10 mouse cellular contexts compared by ENCODE assay signal in the genomic region with DNA sequence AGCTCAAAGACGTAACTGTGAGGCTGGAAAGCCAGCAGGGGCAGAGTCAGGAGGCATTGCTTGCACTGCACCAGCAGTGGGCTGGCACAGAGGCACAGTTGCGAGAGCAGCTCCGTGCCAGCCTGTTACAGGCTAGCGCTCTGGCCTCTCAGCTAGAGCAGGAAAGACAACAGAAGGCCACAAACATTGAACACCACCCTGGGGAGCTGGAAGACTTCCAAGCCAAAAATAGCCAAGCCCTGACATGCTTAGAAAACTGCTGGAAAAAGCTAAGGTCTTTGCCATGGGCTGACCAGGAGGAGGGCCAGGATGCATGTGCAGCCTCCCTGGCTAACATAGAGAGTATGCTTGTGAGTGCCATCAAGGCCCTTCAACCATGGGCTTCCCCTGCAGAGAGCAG. TPM values are rescaled to one million over a fixed set of nuclear protein-coding genes. Genes with fewer than 3 reads are reported as not detected.
DNase-seq lines count a peak whose midpoint lies in the region; ATAC-seq and TF ChIP-seq lines count a peak whose summit lies in the region.
"Had no signal": no experiment of that assay in that cellular context is flagged by ENCODE, and none has a peak within 500 bp of the region (broad histone marks: within the 10 kb centered on the region; RNA-seq: fewer than 3 reads in every experiment).

No protein-coding gene starts in this region.

- no peaks in the 10 kb centered on the region; the same call in 1 of the 2 replicates for H3K36me3 ChIP-seq in kidney, adult 2 months (ENCODE audit: control insufficient read depth, insufficient read depth, low read length)
- H3K36me3 ChIP-seq in kidney, embryonic 16.5 days (ENCODE audit: insufficient read depth, low read length) = peaks cover 71% of the 10 kb centered on the region
- H3K36me3 ChIP-seq in embryonic facial prominence, embryonic 14.5 days (ENCODE audit: control insufficient read depth, insufficient read depth, low read length) = peaks cover 92% of the 10 kb centered on the region
- H3K36me3 ChIP-seq in intestine, postnatal 0 days (ENCODE audit: control insufficient read depth, insufficient read depth) = peaks cover 85% of the 10 kb centered on the region

- H3K9me3 ChIP-seq in kidney, embryonic 16.5 days (ENCODE audit: low read length) = no peaks in the 10 kb centered on the region
- no peaks in the 10 kb centered on the region for H3K9me3 ChIP-seq in embryonic facial prominence, embryonic 14.5 days (ENCODE audit: control insufficient read depth, low read length)
- H3K9me3 ChIP-seq in intestine, postnatal 0 days (ENCODE audit: control insufficient read depth) = no peaks in the 10 kb centered on the region
- H3K9me3 ChIP-seq: embryonic facial prominence, embryonic 12.5 days; limb, embryonic 15.5 days had no signal

- DNase-seq in kidney, adult 2 months = peak; percentile 69
- DNase-seq in adrenal gland, adult (ENCODE audit: inconsistent age in 2 of 2, low spot score in 1 of 2) = peak; percentile 75 to 91
- peak; percentile 17 for DNase-seq in embryonic facial prominence, embryonic 14.5 days (ENCODE audit: low spot score)
- peak; percentile 55 to 74 for DNase-seq in heart, postnatal 14 days
- peak; percentile 29 to 69 for DNase-seq in left cerebral cortex, postnatal 14 days (ENCODE audit: low spot score in 2 of 2)
- DNase-seq in spleen, postnatal 36 days (ENCODE audit: low spot score in 2 of 2) = no peak

- H3K27me3 ChIP-seq in kidney, adult 2 months (replicated peaks; ENCODE audit: control insufficient read depth, insufficient read depth, low read length) = no peaks in the 10 kb centered on the region
- no peaks in the 10 kb centered on the region for H3K27me3 ChIP-seq in kidney, embryonic 16.5 days (ENCODE audit: insufficient read depth, low read length)
- H3K27me3 ChIP-seq in embryonic facial prominence, embryonic 14.5 days (replicated peaks; ENCODE audit: control insufficient read depth, insufficient read depth, low read length) = no peaks in the 10 kb centered on the region
- no peaks in the 10 kb centered on the region for H3K27me3 ChIP-seq in intestine, postnatal 0 days (replicated peaks; ENCODE audit: control insufficient read depth, insufficient read depth, low read length)
- H3K27me3 ChIP-seq: embryonic facial prominence, embryonic 12.5 days; limb, embryonic 15.5 days had no signal

- 13% methylated on average over 4 of the region's 4 CpGs for WGBS in kidney, adult 2 months
- WGBS in kidney, embryonic 16.5 days = 87% methylated on average over 4 of the region's 4 CpGs
- WGBS in embryonic facial prominence, embryonic 14.5 days = 91% methylated on average over 4 of the region's 4 CpGs
- 69% methylated on average over 4 of the region's 4 CpGs for WGBS in intestine, postnatal 0 days

- no peak for TF ChIP-seq POLR2A in kidney, adult 2 months (IDR thresholded peaks at IDR 0.05; ENCODE audit: low read depth, low read length)

- no peak overlapping the region for H3K4me3 ChIP-seq in kidney, adult 2 months (ENCODE audit: insufficient read depth, low read depth, low read length)
- no peak overlapping the region for H3K4me3 ChIP-seq in kidney, embryonic 16.5 days (ENCODE audit: low read length)
- H3K4me3 ChIP-seq in embryonic facial prominence, embryonic 14.5 days (ENCODE audit: low read depth, low read length) = no peak overlapping the region
- H3K4me3 ChIP-seq in intestine, postnatal 0 days (ENCODE audit: low read depth, low read length) = no peak overlapping the region
- H3K4me3 ChIP-seq: embryonic facial prominence, embryonic 12.5 days; limb, embryonic 15.5 days had no signal

- intact Hi-C loops in heart, postnatal 14 days (cut with DNase I) = no loop called here
- intact Hi-C loops in left cerebral cortex, postnatal 14 days (cut with DNase I) = no loop called here

- no peak overlapping the region for H3K9ac ChIP-seq in kidney, embryonic 16.5 days (replicated peaks; ENCODE audit: low read length)
- H3K9ac ChIP-seq in embryonic facial prominence, embryonic 14.5 days (ENCODE audit: low read depth, low read length) = no peak overlapping the region
- no peak overlapping the region for H3K9ac ChIP-seq in intestine, postnatal 0 days (ENCODE audit: low read depth, low read length)
- H3K9ac ChIP-seq: embryonic facial prominence, embryonic 12.5 days; limb, embryonic 15.5 days had no signal

- H3K27ac ChIP-seq in kidney, adult 2 months (ENCODE audit: insufficient read depth, low read depth, low read length) = no peak overlapping the region
- no peak overlapping the region for H3K27ac ChIP-seq in kidney, embryonic 16.5 days (ENCODE audit: low read length)
- no peak overlapping the region for H3K27ac ChIP-seq in embryonic facial prominence, embryonic 14.5 days (replicated peaks; ENCODE audit: low read depth, low read length)
- no peak overlapping the region for H3K27ac ChIP-seq in intestine, postnatal 0 days (ENCODE audit: low read depth, low read length)
- H3K27ac ChIP-seq: embryonic facial prominence, embryonic 12.5 days; limb, embryonic 15.5 days had no signal

- no peak for ATAC-seq in kidney, embryonic 16.5 days (ENCODE audit: low FRiP score, low TSS enrichment)
- peak; percentile 53 for ATAC-seq in embryonic facial prominence, embryonic 14.5 days (ENCODE audit: low read depth)
- no peak for ATAC-seq in intestine, postnatal 0 days

- H3K4me2 ChIP-seq in kidney, embryonic 16.5 days (replicated peaks; ENCODE audit: low read depth, low read length) = no peak overlapping the region
- no peak overlapping the region for H3K4me2 ChIP-seq in embryonic facial prominence, embryonic 14.5 days (ENCODE audit: low read depth, low read length)
- no peak overlapping the region for H3K4me2 ChIP-seq in intestine, postnatal 0 days (replicated peaks; ENCODE audit: low read depth)
- H3K4me2 ChIP-seq: embryonic facial prominence, embryonic 12.5 days; limb, embryonic 15.5 days had no signal

- TF ChIP-seq CTCF in kidney, adult 2 months (conservative IDR thresholded peaks at IDR 0.05; ENCODE audit: insufficient read depth, insufficient read length, low read depth, low read length) = no peak
- TF ChIP-seq CTCF in intestine, postnatal 0 days (IDR thresholded peaks at IDR 0.05; ENCODE audit: low read depth) = no peak

- no peaks in the 10 kb centered on the region for H3K4me1 ChIP-seq in kidney, adult 2 months (ENCODE audit: control insufficient read depth, insufficient read depth, low read length)
- no peaks in the 10 kb centered on the region for H3K4me1 ChIP-seq in kidney, embryonic 16.5 days (ENCODE audit: insufficient read depth, low read length)
- no peaks in the 10 kb centered on the region for H3K4me1 ChIP-seq in embryonic facial prominence, embryonic 14.5 days (ENCODE audit: control insufficient read depth, insufficient read depth, low read length)
- H3K4me1 ChIP-seq in intestine, postnatal 0 days (replicated peaks; ENCODE audit: control insufficient read depth, insufficient read depth, low read length) = no peaks in the 10 kb centered on the region
- H3K4me1 ChIP-seq: embryonic facial prominence, embryonic 12.5 days had no signal

RNA-seq across cellular contexts. Expression of a gene that starts 28.3 kb away (rescaled TPM):
- 2.6 and 3.8 TPM in 2 replicates for polyA plus RNA-seq in kidney, adult 2 months (2012; rRNA removed)
- polyA plus RNA-seq in kidney, embryonic 16.5 days (2015; fragmentation: Nextera tagmentation; extraction: Ambion mirVana) = 5.8 and 6.6 TPM in 2 replicates
- polyA plus RNA-seq in embryonic facial prominence, embryonic 14.5 days (2014; fragmentation: Nextera tagmentation; extraction: Ambion mirVana) = 0.96 and 1.3 TPM in 2 replicates
- under 1 TPM; 0.54 to 0.76 TPM for total RNA-seq in heart, postnatal 14 days (2021)
- total RNA-seq in left cerebral cortex, postnatal 14 days (2021) = 1 to 10 TPM in 1 of 2 experiments, under 1 TPM in 1; 0.89 to 1.9 TPM
- 0.67 and 0.89 TPM in 2 replicates for polyA plus RNA-seq in intestine, postnatal 0 days (2015; fragmentation: Nextera tagmentation; extraction: Ambion mirVana)

RNA-seq across cellular contexts. Expression of a gene that starts 50.6 kb away (rescaled TPM):
- 45.6 and 48.9 TPM in 2 replicates for polyA plus RNA-seq in kidney, adult 2 months (2012; rRNA removed)
- 37.7 and 41.5 TPM in 2 replicates for polyA plus RNA-seq in kidney, embryonic 16.5 days (2015; fragmentation: Nextera tagmentation; extraction: Ambion mirVana)
- polyA plus RNA-seq in embryonic facial prominence, embryonic 14.5 days (2014; fragmentation: Nextera tagmentation; extraction: Ambion mirVana) = 31.0 and 32.2 TPM in 2 replicates
- total RNA-seq in heart, postnatal 14 days (2021) = 10 to 100 TPM; 42.7 to 43.5 TPM
- 10 to 100 TPM; 37.0 to 38.7 TPM for total RNA-seq in left cerebral cortex, postnatal 14 days (2021)
- polyA plus RNA-seq in intestine, postnatal 0 days (2015; fragmentation: Nextera tagmentation; extraction: Ambion mirVana) = 36.8 and 38.1 TPM in 2 replicates

Comparison
In these comparisons a context has a peak if more than half of its experiments do, and no peak if none do; other contexts are left out.
1. DNase-seq: peak in kidney, adult 2 months (single experiment), adrenal gland, adult (2 of 2), embryonic facial prominence, embryonic 14.5 days (single experiment), heart, postnatal 14 days (2 of 2) and left cerebral cortex, postnatal 14 days (2 of 2); none in spleen, postnatal 36 days (0 of 2).